Mouse (Mus musculus) lung, postnatal 25 days (tissue): ENCODE results near the gene Gm28827.
"Not testable (repeated sequence)": the region's sequence is repeated elsewhere in the genome, so short reads cannot be mapped to it uniquely, and the experiment has no call there.

Experiments
- DNase-seq: peaks from one replicate; pipeline ENCODE4 v3.0.0; 2022; ENCODE audit warnings: low spot score

Gm28827 gene

DNA sequence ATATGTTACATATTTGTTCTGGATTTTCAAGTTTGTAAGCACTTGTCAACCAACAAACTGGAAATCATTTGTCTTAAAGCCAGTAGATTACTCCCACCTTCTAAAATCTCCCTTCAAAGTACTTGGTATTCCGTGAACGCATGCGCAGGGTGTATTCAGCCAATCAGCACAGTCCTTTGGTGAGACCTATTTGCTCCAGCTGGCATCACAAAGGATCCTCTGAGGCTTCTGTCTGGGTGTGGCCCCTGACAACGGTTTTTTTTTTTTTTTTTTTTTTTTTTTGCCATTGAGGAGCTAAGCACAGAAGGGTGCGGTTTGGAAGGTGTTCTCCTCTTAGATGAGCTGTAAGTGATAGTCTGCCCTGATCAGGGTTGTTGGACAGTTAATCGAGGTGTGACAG is at the start of gene Gm28827:
Gene Gm28827, plus strand, starts transcription at position 301 of the 400 bp plus-strand sequence.
- not testable (repeated sequence) for DNase-seq
